Mouse (Mus musculus) hindbrain, embryonic 11.5 days (tissue): ENCODE results near the gene Ramp2. TPM values are rescaled to one million over a fixed set of nuclear protein-coding genes. Genes with fewer than 3 reads are reported as not detected.
A peak's percentile ranks its signal among the peaks of the same experiment; 100 is the strongest.

Experiments
- ATAC-seq: fragments of 200-750 bp; cut with Nextera tagmentation; 2 replicates; pipeline ENCODE4 v1.8.0; 2017; ENCODE audit warnings: mild to moderate bottlenecking, moderate TSS enrichment, moderate library complexity; ENCODE audit not compliant: low FRiP score
- DNase-seq: peaks from one replicate; pipeline ENCODE4 v3.0.0-alpha.2; 2015; ENCODE audit warnings: low spot score
- H3K27ac ChIP-seq: fragments of 300-500 bp; sonication (generic); 2 replicates; pipeline ENCODE4 v1.5.1; 2014; ENCODE audit warnings: mild to moderate bottlenecking, low read depth, low read length
- H3K27me3 ChIP-seq: fragments of 300-500 bp; sonication (generic); 2 replicates; pipeline ENCODE4 v1.6.1; 2014; ENCODE audit warnings: mild to moderate bottlenecking, low read length, moderate library complexity, mixed read lengths; ENCODE audit not compliant: control insufficient read depth, insufficient read depth
- H3K36me3 ChIP-seq: fragments of 300-500 bp; sonication (generic); 2 replicates; pipeline ENCODE4 v1.6.1; 2014; ENCODE audit warnings: mild to moderate bottlenecking, low read length, moderate library complexity, mixed read lengths; ENCODE audit not compliant: control insufficient read depth, insufficient read depth
- H3K4me1 ChIP-seq: fragments of 300-500 bp; sonication (generic); replicated peaks from 2 replicates; pipeline ENCODE4 v1.6.1; 2014; ENCODE audit warnings: low read length, mixed read lengths; ENCODE audit not compliant: control insufficient read depth, insufficient read depth
- H3K4me2 ChIP-seq: fragments of 300-500 bp; sonication (generic); replicated peaks from 2 replicates; pipeline ENCODE4 v1.6.1; 2014; ENCODE audit warnings: mild to moderate bottlenecking, low read depth, low read length
- H3K4me3 ChIP-seq: fragments of 300-500 bp; sonication (generic); 2 replicates; pipeline ENCODE4 v1.5.1; 2014; ENCODE audit warnings: low read depth, low read length
- H3K9ac ChIP-seq: fragments of 300-500 bp; sonication (generic); 2 replicates; pipeline ENCODE4 v1.6.1; 2014; ENCODE audit warnings: low read depth, low read length
- H3K9me3 ChIP-seq: fragments of 300-500 bp; sonication (generic); 2 replicates; pipeline ENCODE4 v1.6.1; 2016; ENCODE audit warnings: low read length; ENCODE audit not compliant: control insufficient read depth
- WGBS: fragments of 180-500 bp; shearing (Covaris S2); extraction: QIAGEN DNeasy Blood & Tissue Kit; methylation state at CpG from one replicate; pipeline ENCODE4 v1.1.7; 2014; 5-methylcytosine and 5-hydroxymethylcytosine counted together
- polyA plus RNA-seq: library from polyadenylated mRNA; unstranded; fragments of >200 nt; fragmentation: Nextera tagmentation; extraction: Ambion mirVana; gene quantifications from 2 replicates; pipeline ENCODE4 v1.2.1, GENCODE M21; 2014

Gene Ramp2
- polyA plus RNA-seq, 1 experiment from 2014 or later: 71.9 TPM

DNA sequence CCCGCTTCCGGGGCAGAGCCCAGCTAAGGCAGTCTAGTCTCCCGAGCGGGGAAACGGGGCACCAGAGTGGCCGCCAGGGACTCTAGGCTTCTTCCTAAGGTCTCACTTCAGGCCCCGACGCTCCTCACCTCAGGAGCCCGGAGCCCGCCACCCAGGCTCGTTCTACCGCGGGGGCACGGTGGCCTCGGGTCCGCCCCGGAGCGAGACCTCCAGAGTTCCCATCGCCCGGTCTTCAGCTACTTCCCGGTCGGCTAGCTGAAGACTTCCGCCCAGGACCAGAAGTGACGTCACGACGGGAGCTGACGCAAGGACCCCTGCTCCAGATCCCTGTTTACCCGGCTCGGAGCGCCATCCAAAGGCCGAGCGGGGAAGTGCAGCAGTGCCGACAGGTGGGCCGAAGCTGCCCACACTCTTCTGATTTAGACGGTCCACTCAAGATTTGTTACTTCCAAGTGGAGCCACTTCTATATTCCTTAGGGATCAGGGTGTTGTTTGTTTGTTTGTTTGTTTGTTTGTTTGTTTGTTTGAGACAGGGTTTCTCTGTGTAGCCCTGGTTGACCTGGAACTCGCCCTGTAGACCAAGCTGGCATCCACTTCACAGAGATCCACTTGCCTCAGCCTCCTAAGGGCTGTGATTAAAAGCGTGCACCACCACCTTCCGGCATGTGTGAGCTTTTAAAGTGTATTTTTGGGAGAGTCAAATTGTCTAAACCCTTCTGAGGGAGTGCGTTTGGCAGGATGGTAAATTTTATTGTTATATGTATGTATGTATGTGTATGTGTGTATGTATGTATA lies 56.4 kb downstream of the Ramp2 start, which contains the start of gene Becn1:
TSS of gene Becn1 (minus strand) at position 283 of the 795 bp plus-strand sequence.
- peak; percentile 81 for ATAC-seq
- H3K4me3 ChIP-seq: peak within 1 kb of the TSS; percentile 92
- H3K4me1 ChIP-seq: peaks cover 8% of the 10 kb centered on the region
- peak within 1 kb of the TSS; percentile 94 for H3K4me2 ChIP-seq
- peak within 1 kb of the TSS; percentile 58; the same call in 1 of the 2 replicates for H3K27ac ChIP-seq
- DNase-seq: peak; percentile 99
- H3K27me3 ChIP-seq: no peaks in the 10 kb centered on the region
- WGBS: 8% methylated on average over 39 of the region's 39 CpGs
- H3K9ac ChIP-seq: peak within 1 kb of the TSS; percentile 88
- H3K9me3 ChIP-seq: no peaks in the 10 kb centered on the region
- no peaks in the 10 kb centered on the region for H3K36me3 ChIP-seq

DNA sequence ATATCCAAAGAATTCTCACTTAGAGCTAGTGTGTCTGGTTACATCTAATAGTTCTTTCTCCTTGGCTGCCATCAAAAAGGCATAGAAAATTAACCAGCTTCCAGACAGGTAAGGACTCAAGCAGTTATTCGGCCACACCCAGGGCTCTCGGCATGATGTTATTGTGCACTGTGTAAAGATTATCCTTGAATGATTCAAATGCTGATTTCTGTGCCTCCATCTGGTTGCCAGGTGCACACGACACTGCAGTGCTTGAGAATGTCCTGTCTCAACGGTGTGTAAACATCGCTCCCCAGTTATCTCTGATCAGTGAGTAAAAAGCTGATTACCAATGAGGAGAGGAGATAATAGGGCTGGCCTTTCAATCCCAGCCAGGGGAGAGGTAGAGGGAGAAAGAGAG lies 61.9 kb downstream of the Ramp2 start:
- Histone ChIP-seq H3K36me3 (no peaks in the 10 kb centered on the region), H3K4me3 (no peak overlapping the region), H3K4me2 (no peak overlapping the region), H3K9me3 (no peaks in the 10 kb centered on the region), H3K9ac (no peak overlapping the region), H3K27ac (no peak overlapping the region), H3K4me1 (no peaks in the 10 kb centered on the region), H3K27me3 (no peaks in the 10 kb centered on the region)
- DNase-seq: no peak
- 41% methylated on average over 5 of the region's 5 CpGs for WGBS
- ATAC-seq: no peak

Other genes with a start within 250 kb of the Ramp2 start
- 48.5 and 49.3 TPM in 2 replicates for gene Atp6v0a1, start 236.6 kb upstream of the Ramp2 start, polyA plus RNA-seq
- 5.8 and 5.9 TPM in 2 replicates for gene Naglu, start 176.0 kb upstream of the Ramp2 start, polyA plus RNA-seq
- gene Hsd17b1, start 167.6 kb upstream of the Ramp2 start, polyA plus RNA-seq: not detected in 2 replicates
- gene Coasy, start 163.5 kb upstream of the Ramp2 start, polyA plus RNA-seq: 50.9 and 51.6 TPM in 2 replicates
- gene Mlx, start 158.8 kb upstream of the Ramp2 start, polyA plus RNA-seq: 57.1 and 57.3 TPM in 2 replicates
- gene Psmc3ip, start 150.6 kb upstream of the Ramp2 start, polyA plus RNA-seq: 54.3 and 54.8 TPM in 2 replicates
- 10.7 and 12.0 TPM in 2 replicates for gene Retreg3, start 126.1 kb upstream of the Ramp2 start, polyA plus RNA-seq
- 97.7 and 98.6 TPM in 2 replicates for gene Tubg1, start 126.1 kb upstream of the Ramp2 start, polyA plus RNA-seq
- 5.5 and 5.7 TPM in 2 replicates for gene Tubg2, start 90.1 kb upstream of the Ramp2 start, polyA plus RNA-seq
- gene Cntnap1, start 75.5 kb upstream of the Ramp2 start, polyA plus RNA-seq: 0.29 and 0.39 TPM in 2 replicates
- 7.7 and 8.2 TPM in 2 replicates for gene Plekhh3, start 74.7 kb upstream of the Ramp2 start, polyA plus RNA-seq
- 0.19 TPM in 1 of 2 replicates, not detected in the other for gene Ccr10, start 70.6 kb upstream of the Ramp2 start, polyA plus RNA-seq
- gene Ezh1, start 19.6 kb upstream of the Ramp2 start, polyA plus RNA-seq: 11.1 and 11.5 TPM in 2 replicates
- 117 and 119 TPM in 2 replicates for gene Vps25, start 7.7 kb downstream of the Ramp2 start, polyA plus RNA-seq
- gene Wnk4, start 14.5 kb downstream of the Ramp2 start, polyA plus RNA-seq: 5.2 and 6.0 TPM in 2 replicates
- 1.3 and 1.7 TPM in 2 replicates for gene Cntd1, start 33.0 kb downstream of the Ramp2 start, polyA plus RNA-seq
- 213 and 217 TPM in 2 replicates for gene Coa3, start 33.1 kb downstream of the Ramp2 start, polyA plus RNA-seq
- 166 and 178 TPM in 2 replicates for gene Becn1, start 56.3 kb downstream of the Ramp2 start, polyA plus RNA-seq
- 138 and 143 TPM in 2 replicates for gene Psme3, start 70.2 kb downstream of the Ramp2 start, polyA plus RNA-seq
- 1.4 and 1.8 TPM in 2 replicates for gene Aoc2, start 79.0 kb downstream of the Ramp2 start, polyA plus RNA-seq
- gene Aoc3, start 84.6 kb downstream of the Ramp2 start, polyA plus RNA-seq: 0.10 TPM in 1 of 2 replicates, not detected in the other
- gene G6pc, start 121.5 kb downstream of the Ramp2 start, polyA plus RNA-seq: not detected in 2 replicates
- 90.9 and 97.5 TPM in 2 replicates for gene Aarsd1, start 171.6 kb downstream of the Ramp2 start, polyA plus RNA-seq
- gene Gm27029, start 178.8 kb downstream of the Ramp2 start, polyA plus RNA-seq: 9.3 and 10.3 TPM in 2 replicates
- 14.2 and 16.9 TPM in 2 replicates for gene Rundc1, start 179.1 kb downstream of the Ramp2 start, polyA plus RNA-seq
- gene Ptges3l, start 179.3 kb downstream of the Ramp2 start, polyA plus RNA-seq: 3.1 and 3.5 TPM in 2 replicates
- 387 and 395 TPM in 2 replicates for gene Rpl27, start 196.3 kb downstream of the Ramp2 start, polyA plus RNA-seq
- 4.5 and 5.0 TPM in 2 replicates for gene Ifi35, start 202.4 kb downstream of the Ramp2 start, polyA plus RNA-seq
- 88.0 and 127 TPM in 2 replicates for gene Rnd2, start 219.0 kb downstream of the Ramp2 start, polyA plus RNA-seq
- gene Vat1, start 220.2 kb downstream of the Ramp2 start, polyA plus RNA-seq: 74.5 and 89.4 TPM in 2 replicates